Mouse (Mus musculus): ENCODE results near the gene Atp2c1. TPM values are rescaled to one million over a fixed set of nuclear protein-coding genes. Genes with fewer than 3 reads are reported as not detected.
A peak's percentile ranks its signal among the peaks of the same experiment; 100 is the strongest.

The Atp2c1 gene
- polyA plus RNA-seq, 1 experiment from 2014 or later = 60.6 TPM

DNA sequence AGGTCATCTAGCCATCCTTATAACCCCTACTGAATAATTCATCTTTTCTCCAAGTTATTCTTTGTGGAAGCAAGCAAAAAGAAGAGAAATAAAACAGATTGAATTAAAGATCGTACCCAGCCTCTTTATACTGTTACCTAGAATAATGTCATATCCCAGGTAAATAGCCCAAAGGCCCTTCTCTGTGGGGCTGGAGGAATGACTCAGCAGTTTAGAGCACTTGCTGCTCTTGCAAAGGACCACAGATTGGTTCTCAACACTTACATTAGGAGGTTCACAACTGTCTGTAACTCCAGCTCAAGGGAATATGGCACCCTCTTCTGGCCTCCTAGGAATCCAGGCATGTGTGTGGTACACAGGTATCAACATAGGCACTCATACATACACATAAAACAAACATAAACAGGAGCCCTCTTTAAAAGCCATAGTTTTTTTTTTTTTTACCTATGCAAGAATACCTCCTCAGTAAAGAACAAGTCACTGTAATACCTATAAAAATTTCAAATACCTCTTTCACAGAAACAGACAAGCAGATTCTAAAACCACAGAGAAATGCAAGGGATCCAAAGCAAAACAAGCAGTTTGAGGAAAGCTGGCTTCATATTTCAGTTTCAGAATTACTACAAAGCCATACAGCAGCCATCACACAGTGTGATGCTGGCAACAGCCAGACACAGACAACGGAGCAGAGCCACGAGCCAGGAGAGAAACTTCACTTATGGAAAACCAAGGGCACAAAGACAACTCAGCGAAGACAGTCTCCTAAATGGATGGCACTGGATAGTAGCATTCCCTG lies 44.2 kb downstream of the Atp2c1 start:
- WGBS = 84% methylated on average over 4 of the region's 4 CpGs
- Histone ChIP-seq H3K4me1 (peaks cover 11% of the 10 kb centered on the region; the same call in 1 of the 2 replicates), H3K4me2 (no peak overlapping the region), H3K27me3 (no peaks in the 10 kb centered on the region), H3K4me3 (replicated peaks) (no peak overlapping the region), H3K9ac (no peak overlapping the region), H3K36me3 (no peaks in the 10 kb centered on the region), H3K27ac (no peak overlapping the region), H3K9me3 (replicated peaks) (no peaks in the 10 kb centered on the region)
- ATAC-seq (replicated peaks; ENCODE audit: low FRiP score) = no peak

DNA sequence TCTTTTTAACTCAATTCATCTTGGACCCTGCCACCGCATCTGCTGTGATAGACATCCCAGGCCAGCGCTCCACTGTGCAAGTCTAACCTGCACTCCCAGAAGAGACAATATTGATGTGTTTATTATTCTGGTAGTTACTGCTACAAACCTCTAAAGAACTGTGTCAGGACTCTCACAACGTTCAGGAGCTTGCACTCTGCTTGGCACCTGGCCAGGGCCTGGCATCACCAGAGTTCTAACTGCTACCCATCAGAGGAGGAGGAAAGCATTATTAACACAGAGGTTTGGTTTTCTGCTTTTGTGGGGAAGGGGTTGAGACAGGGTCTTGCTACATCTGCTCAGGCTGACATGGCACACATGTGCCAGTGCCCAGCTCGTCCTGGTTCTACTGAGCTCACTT lies 45.0 kb downstream of the Atp2c1 start:
- ATAC-seq (replicated peaks; ENCODE audit: low FRiP score) = no peak
- no peaks in the 10 kb centered on the region for H3K36me3 ChIP-seq
- no peak overlapping the region for H3K27ac ChIP-seq

GRCm38 (mm10) chr9:105476134-105476533 lies 51.0 kb downstream of the Atp2c1 start:
- no peak overlapping the region for H3K9ac ChIP-seq
- no peaks in the 10 kb centered on the region for H3K9me3 ChIP-seq (replicated peaks)
- ATAC-seq (replicated peaks; ENCODE audit: low FRiP score) = no peak
- H3K4me1 ChIP-seq = 0 out of 2 replicates have a peak, but pooled peaks cover 5% of the 10 kb centered on the region
- H3K36me3 ChIP-seq = no peaks in the 10 kb centered on the region
- H3K27me3 ChIP-seq = no peaks in the 10 kb centered on the region
- no peak overlapping the region for H3K4me2 ChIP-seq
- H3K4me3 ChIP-seq (replicated peaks) = no peak overlapping the region
- WGBS = 72% methylated on average over 3 of the region's 3 CpGs
- H3K27ac ChIP-seq = no peak overlapping the region

More for the DNA sequence above, 45.0 kb downstream of the Atp2c1 start:
- WGBS = 71% methylated on average over 4 of the region's 4 CpGs
- no peaks in the 10 kb centered on the region for H3K27me3 ChIP-seq
- no peak overlapping the region for H3K9ac ChIP-seq
- no peaks in the 10 kb centered on the region for H3K9me3 ChIP-seq (replicated peaks)
- H3K4me1 ChIP-seq = peaks cover 11% of the 10 kb centered on the region; the same call in 1 of the 2 replicates
- H3K4me3 ChIP-seq (replicated peaks) = no peak overlapping the region
- H3K4me2 ChIP-seq = no peak overlapping the region

GRCm38 (mm10) chr9:105474910-105475309 lies 52.2 kb downstream of the Atp2c1 start:
- ATAC-seq (replicated peaks; ENCODE audit: low FRiP score) = no peak
- Histone ChIP-seq H3K27me3 (no peaks in the 10 kb centered on the region), H3K27ac (no peak overlapping the region), H3K4me3 (replicated peaks) (no peak overlapping the region), H3K9ac (no peak overlapping the region), H3K4me1 (0 out of 2 replicates have a peak, but pooled peaks cover 3% of the 10 kb centered on the region), H3K9me3 (replicated peaks) (no peaks in the 10 kb centered on the region), H3K4me2 (no peak overlapping the region), H3K36me3 (peaks cover under 1% of the 10 kb centered on the region; the same call in 1 of the 2 replicates)
- WGBS = 87% methylated on average over 3 of the region's 3 CpGs

DNA sequence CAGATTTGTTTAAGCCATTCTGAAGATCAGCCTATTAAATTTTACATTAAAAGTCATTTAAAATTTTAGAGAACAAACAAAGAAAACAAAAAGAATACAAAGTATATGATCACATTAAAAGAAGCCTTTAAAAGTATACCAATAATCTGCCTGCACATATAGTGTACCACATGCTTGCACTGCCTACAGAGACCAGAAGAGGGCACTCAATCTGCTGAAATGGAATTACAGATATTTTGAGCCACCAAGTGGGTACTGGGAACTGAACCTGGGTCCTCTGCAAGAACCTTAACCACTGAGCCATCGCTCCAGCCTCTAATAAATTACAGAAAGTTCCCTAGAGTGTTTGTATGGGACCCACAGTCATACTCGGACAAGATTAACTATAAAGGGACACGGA lies 59.3 kb downstream of the Atp2c1 start:
- H3K9ac ChIP-seq = no peak overlapping the region
- no peak overlapping the region for H3K27ac ChIP-seq
- no peaks in the 10 kb centered on the region; the same call in 1 of the 2 replicates for H3K9me3 ChIP-seq (replicated peaks)

GRCm38 (mm10) chr9:105461496-105461895 lies 65.6 kb downstream of the Atp2c1 start:
- no peak for ATAC-seq (replicated peaks; ENCODE audit: low FRiP score)
- Histone ChIP-seq H3K9ac (no peak overlapping the region), H3K4me1 (no peaks in the 10 kb centered on the region), H3K4me3 (replicated peaks) (no peak overlapping the region), H3K4me2 (no peak overlapping the region), H3K36me3 (peaks cover 39% of the 10 kb centered on the region), H3K27me3 (no peaks in the 10 kb centered on the region), H3K27ac (no peak overlapping the region), H3K9me3 (replicated peaks) (no peaks in the 10 kb centered on the region)
- 97% methylated on average over 7 of the region's 7 CpGs for WGBS

More for the DNA sequence above, 59.3 kb downstream of the Atp2c1 start:
- no peaks in the 10 kb centered on the region for H3K4me1 ChIP-seq
- no peak for ATAC-seq (replicated peaks; ENCODE audit: low FRiP score)
- 98% methylated on average over 3 of the region's 3 CpGs for WGBS
- H3K4me3 ChIP-seq (replicated peaks) = no peak overlapping the region
- H3K36me3 ChIP-seq = peaks cover 25% of the 10 kb centered on the region
- no peaks in the 10 kb centered on the region for H3K27me3 ChIP-seq
- no peak overlapping the region for H3K4me2 ChIP-seq

DNA sequence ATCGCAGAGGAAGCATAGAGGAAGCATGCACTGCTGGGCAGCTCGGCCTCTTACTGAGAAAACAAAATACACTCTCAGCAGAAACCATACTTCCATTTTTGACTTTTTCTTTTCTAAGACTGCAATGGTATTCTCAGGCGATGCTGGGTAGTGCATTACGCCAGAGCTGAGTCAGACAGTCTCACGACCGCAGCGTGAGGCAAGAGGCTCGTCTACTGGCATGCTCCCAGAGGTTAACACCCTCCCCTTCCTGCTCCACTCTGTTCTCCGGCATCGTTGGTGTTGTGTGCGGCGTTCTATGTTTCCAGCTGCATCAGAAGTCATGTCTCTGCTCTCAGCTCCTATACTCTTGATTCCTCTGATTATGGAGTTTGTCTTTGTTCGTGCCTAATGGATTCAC lies 68.1 kb downstream of the Atp2c1 start:
- Histone ChIP-seq H3K4me3 (replicated peaks) (no peak overlapping the region), H3K9me3 (replicated peaks) (no peaks in the 10 kb centered on the region), H3K27ac (no peak overlapping the region), H3K36me3 (peaks cover 55% of the 10 kb centered on the region), H3K27me3 (no peaks in the 10 kb centered on the region), H3K9ac (no peak overlapping the region), H3K4me1 (no peaks in the 10 kb centered on the region), H3K4me2 (no peak overlapping the region)
- 89% methylated on average over 13 of the region's 13 CpGs for WGBS
- ATAC-seq (replicated peaks; ENCODE audit: low FRiP score) = no peak

DNA sequence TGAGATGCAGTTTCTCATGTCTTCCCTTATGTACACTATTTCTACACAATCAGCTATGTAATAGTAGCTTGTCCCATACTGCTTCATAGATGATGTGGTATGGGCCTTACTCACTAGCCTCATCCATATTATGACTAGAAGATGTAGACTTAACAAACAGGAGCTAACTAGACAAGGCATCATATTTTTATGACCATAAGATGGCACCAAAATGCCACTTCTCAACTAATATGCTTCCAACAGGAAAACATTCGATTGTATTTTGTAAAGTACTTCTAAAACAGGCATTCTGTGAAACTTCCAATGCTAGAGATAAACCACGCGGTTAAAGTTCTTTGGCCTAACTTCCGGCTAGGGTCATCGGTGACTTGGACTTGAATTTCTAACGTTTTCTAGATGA lies 118.6 kb downstream of the Atp2c1 start:
- no peak overlapping the region for H3K4me2 ChIP-seq
- 91% methylated on average over 6 of the region's 6 CpGs for WGBS
- peaks cover 64% of the 10 kb centered on the region for H3K36me3 ChIP-seq
- H3K4me1 ChIP-seq = no peaks in the 10 kb centered on the region
- no peak overlapping the region for H3K27ac ChIP-seq
- H3K9me3 ChIP-seq (replicated peaks) = no peaks in the 10 kb centered on the region
- no peak for ATAC-seq (replicated peaks; ENCODE audit: low FRiP score)
- H3K9ac ChIP-seq = no peak overlapping the region
- H3K27me3 ChIP-seq = no peaks in the 10 kb centered on the region
- H3K4me3 ChIP-seq (replicated peaks) = no peak overlapping the region

DNA sequence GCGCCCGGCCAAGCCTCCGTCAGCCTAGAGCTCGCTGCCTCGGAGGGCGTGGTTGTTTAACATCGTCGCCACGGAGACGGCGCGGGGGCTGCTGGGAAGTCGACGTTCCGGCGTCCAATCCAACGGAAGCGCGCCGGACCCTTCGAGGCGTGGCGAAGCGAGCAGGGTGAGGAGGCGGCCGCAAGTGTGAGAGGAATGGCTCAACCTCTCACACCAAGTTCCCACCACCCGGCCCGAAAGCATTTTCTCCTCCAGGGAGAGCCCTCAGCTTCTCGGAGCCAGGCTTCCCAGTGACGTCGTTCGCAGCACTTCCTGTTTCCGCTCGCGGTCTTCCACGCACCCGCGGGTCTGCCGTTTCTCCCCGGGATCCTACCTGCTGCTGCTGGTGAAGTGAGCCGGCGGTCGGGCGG lies 131.9 kb downstream of the Atp2c1 start, which contains the start of the genes Aste1 and Nek11:
Gene Aste1, plus strand, starts transcription at position 175 of the 410 bp plus-strand sequence.
Gene Nek11, minus strand, starts transcription at position 307 of the 410 bp plus-strand sequence.
- under 1% methylated on average over 44 of the region's 44 CpGs for WGBS
- peak within 1 kb of the TSS; percentile 96 for H3K27ac ChIP-seq
- H3K27me3 ChIP-seq = no peaks in the 10 kb centered on the region
- ATAC-seq (replicated peaks; ENCODE audit: low FRiP score) = peak; percentile 99
- H3K9me3 ChIP-seq (replicated peaks) = no peaks in the 10 kb centered on the region
- H3K4me2 ChIP-seq = peak within 1 kb of the TSS; percentile 62
- H3K4me1 ChIP-seq = peaks cover 13% of the 10 kb centered on the region
- peak within 1 kb of the TSS; percentile 61 for H3K4me3 ChIP-seq (replicated peaks)
- peaks cover 19% of the 10 kb centered on the region for H3K36me3 ChIP-seq
- peak within 1 kb of the TSS; percentile 60 for H3K9ac ChIP-seq

- Histone ChIP-seq H3K4me3 (replicated peaks) (peak overlapping the region; percentile 61), H3K36me3 (peaks cover 19% of the 10 kb centered on the region), H3K4me1 (peaks cover 13% of the 10 kb centered on the region), H3K4me2 (peak overlapping the region; percentile 62), H3K9ac (peak overlapping the region; percentile 60; the same call in 1 of the 2 replicates), H3K27me3 (no peaks in the 10 kb centered on the region), H3K27ac (no peak overlapping the region), H3K9me3 (replicated peaks) (no peaks in the 10 kb centered on the region)
- peak; percentile 9; the same call in 1 of the 2 replicates for ATAC-seq (replicated peaks; ENCODE audit: low FRiP score)
- WGBS = 14% methylated on average over 11 of the region's 11 CpGs
Measured at GRCm38 (mm10) chr9:105394720-105395119, 132.4 kb downstream of the Atp2c1 start.

- no peaks in the 10 kb centered on the region for H3K9me3 ChIP-seq (replicated peaks)
- H3K36me3 ChIP-seq = no peaks in the 10 kb centered on the region
- H3K4me1 ChIP-seq = no peaks in the 10 kb centered on the region
- 56% methylated on average over 5 of the region's 5 CpGs for WGBS
- no peak for ATAC-seq (replicated peaks; ENCODE audit: low FRiP score)
- no peak overlapping the region for H3K9ac ChIP-seq
- no peaks in the 10 kb centered on the region for H3K27me3 ChIP-seq
- H3K27ac ChIP-seq = no peak overlapping the region
- H3K4me3 ChIP-seq (replicated peaks) = no peak overlapping the region
- no peak overlapping the region for H3K4me2 ChIP-seq
Measured at GRCm38 (mm10) chr9:105390616-105391015, 136.5 kb downstream of the Atp2c1 start.

- WGBS = 12% methylated on average over 4 of the region's 4 CpGs
- H3K36me3 ChIP-seq = no peaks in the 10 kb centered on the region
- no peaks in the 10 kb centered on the region for H3K4me1 ChIP-seq
- no peak for ATAC-seq (replicated peaks; ENCODE audit: low FRiP score)
- H3K27me3 ChIP-seq = no peaks in the 10 kb centered on the region
- no peak overlapping the region for H3K4me3 ChIP-seq (replicated peaks)
- H3K4me2 ChIP-seq = no peak overlapping the region
- H3K27ac ChIP-seq = no peak overlapping the region
- H3K9ac ChIP-seq = no peak overlapping the region
- H3K9me3 ChIP-seq (replicated peaks) = no peaks in the 10 kb centered on the region
Measured at GRCm38 (mm10) chr9:105389289-105389688, 137.8 kb downstream of the Atp2c1 start.

Data from kidney, embryonic 15.5 days (tissue).